Mouse (Mus musculus): ENCODE measurements around the gene Gm3233.
A peak's percentile ranks its signal among the peaks of the same experiment; 100 is the strongest.
"Not testable (repeated sequence)": the region's sequence is repeated elsewhere in the genome, so short reads cannot be mapped to it uniquely, and the experiment has no call there.

Gene Gm3233

DNA sequence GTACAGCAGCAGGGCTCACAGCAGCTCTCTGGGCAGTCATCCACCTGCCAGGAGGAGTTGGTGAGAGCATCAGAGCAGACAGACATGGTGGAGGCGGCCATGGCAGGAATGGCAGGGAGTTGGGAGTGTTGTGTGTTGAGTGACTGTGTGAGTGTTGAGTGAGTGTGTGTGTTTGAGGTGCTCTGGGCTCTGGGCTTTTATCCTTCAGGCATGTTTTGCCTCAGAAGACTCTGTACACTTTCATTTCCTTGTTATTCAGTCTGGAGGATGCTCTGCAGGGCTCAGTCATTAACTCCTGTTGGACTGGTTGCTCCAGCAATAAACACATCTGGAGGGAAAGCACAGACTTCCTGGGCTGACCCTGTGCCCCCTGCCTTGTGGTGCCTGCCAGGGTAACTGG lies at the start of gene Gm3233:
TSS of gene Gm3233 (minus strand) at position 101 of the 400 bp plus-strand sequence.
- not testable (repeated sequence) for DNase-seq (ENCODE audit: low spot score in 2 of 2)

DNA sequence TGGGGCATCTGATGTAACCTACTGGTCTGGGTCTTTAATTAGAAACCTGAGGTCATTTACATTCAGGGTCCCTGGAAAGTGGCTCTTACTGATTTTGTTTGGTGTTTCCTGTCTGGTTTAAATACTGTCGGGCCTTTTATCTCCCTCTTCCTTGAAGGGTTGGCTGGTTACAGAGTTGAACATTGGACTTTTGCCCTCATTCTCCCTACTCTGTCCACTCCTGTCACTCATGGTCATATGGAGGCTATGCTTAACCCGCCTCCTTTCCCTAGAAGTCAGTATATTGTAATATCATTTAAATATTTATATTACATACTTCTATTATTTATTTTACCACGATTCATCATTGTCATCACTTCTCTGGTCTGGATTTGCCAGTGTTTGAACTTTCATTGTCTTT lies 44.6 kb upstream of the Gm3233 start:
- DNase-seq (ENCODE audit: low spot score in 2 of 2), result no peak

DNA sequence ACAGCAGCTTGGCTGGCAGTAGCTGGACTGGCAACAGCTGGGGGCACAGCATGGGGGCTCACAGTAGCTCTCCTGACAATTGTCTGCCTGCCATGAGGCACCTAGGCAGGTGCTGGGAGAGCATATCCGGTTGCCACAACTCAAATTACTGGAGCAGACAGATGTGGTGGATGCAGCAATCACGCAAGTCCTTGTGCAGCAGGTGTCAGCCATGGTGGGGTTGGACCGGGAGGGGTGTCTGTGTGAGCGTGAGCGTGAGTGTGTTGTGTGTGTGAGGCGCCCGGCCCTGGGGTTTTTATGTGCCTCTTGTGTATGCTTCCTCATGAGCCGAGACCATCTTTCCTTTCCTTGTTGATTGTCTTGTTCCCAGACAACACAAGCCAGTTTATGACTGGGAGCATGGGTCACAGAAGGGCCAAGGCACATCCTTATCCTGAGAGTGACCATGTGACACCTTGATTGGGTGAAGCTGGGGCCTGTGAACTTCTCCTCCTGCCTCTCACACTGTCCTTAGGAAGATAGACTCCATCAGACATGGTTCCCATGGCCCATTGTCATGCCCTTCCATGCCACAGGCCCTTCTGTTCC lies 39.5 kb upstream of the Gm3233 start, which contains the start of gene Gm19668:
TSS of gene Gm19668 (minus strand) at position 213 of the 588 bp plus-strand sequence.
- no peak for DNase-seq (ENCODE audit: low spot score in 2 of 2)

DNA sequence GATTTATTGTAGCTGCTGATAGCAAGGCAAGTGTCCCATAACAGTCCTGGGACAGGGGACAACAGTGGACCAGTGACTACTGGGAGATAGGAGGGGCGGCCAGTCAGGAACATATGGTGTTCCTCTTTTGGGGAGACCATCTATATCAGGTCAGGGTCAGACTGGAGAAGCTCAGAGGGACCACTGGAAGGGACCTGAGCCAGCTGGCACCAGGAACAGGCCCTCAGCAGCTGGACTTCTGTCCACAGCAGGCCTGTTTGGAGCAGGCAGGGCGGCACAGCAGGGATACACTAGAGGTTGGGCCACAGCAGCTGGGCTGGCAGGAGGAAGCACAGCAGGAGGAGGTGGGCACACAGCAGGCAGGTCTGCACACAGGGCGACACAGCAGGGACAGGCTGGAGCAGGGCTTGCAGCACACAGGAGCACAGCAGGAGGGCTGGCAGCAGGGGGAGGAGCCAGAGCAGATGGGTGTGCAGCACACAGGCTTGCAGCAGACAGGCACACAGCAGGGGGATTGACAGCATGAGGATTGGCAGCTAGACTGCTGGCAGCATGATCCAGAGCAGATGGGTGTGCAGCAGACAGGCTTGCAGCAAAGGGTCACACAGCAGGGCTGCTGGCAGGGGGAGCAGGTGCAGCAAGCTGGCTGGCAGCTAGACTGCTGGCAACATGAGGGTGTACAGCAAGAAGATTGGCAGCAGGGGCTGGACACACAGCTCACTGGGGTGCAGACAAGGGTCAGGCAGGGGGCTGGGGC lies 38.9 kb upstream of the Gm3233 start:
- DNase-seq (ENCODE audit: low spot score in 2 of 2), result not testable (repeated sequence)

DNA sequence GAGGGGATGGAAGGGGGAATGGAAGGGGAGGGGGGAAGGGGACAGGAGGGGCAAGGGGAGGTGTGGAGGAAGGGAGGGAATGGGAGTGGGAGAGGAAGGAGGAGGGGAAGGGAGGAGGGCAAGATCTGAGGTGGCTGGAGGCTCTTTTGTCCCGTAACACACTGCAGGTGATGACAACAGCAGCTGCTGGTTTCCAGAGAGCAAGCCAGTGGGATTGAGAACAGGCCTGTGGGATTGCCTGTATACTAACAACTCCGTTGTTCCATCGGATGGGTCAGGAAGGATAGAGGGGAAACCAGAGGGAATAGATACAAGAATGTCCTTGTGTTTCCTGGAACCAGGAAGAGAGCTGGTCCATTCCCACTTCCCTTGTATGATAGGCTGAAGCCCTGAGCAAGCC lies 38.2 kb upstream of the Gm3233 start:
- DNase-seq (ENCODE audit: low spot score in 2 of 2), result no peak

DNA sequence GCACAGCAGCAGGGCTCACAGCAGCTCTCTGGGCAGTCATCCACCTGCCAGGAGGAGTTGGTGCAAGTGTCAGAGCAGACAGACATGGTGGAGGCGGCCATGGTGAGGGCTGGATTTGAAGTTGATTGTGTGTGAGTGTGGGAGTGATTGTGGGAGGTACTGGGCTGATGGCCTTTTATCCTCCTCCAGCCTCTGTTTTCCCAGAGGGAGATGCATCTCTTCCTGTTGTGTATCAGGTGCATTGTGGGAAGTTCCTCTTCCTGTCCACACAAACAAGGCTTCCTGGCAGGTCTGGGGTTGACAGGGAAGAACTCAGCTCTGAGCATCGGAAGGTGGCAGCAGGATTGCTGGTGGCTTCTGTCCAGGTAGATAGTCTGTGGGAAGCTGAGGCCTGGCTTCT lies 35.5 kb upstream of the Gm3233 start, which contains the start of gene Gm9639:
TSS of gene Gm9639 (minus strand) at position 101 of the 400 bp plus-strand sequence.
- no peak for DNase-seq (ENCODE audit: low spot score in 2 of 2)

DNA sequence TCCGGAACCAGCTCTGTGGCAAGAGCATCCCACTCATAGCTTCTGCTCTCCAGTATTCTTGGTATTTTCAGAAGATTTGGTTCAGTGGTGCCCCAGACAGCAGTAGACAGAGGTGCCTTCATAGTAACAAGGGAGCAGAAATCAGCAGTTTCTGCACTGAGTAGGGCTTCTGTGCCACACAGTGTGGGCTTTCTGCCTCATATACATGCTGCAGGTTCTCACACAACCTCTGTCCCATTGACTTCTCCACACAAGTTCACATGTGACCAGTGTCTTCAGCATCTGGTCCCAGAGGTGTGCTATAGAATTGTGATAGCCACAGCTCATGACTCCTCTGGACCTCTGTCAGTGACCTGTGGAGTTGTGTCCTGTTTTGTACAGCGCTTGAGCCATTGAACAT lies 29.1 kb upstream of the Gm3233 start:
- DNase-seq (ENCODE audit: low spot score in 2 of 2), result no peak

DNA sequence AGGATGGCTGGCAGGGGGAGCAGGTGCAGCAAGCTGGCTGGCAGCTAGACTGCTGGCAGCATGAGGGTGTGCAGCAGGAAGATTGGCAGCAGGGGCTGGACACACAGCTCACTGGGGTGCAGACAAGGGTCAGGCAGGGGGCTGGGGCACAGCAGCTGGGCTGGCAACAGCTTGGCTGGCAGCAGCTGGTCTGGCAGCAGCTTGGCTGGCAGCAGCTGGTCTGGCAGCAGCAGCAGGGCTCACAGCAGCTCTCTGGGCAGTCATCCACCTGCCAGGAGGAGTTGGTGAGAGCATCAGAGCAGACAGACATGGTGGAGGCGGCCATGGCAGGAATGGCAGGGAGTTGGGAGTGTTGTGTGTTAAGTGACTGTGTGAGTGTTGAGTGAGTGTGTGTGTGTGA lies 28.4 kb upstream of the Gm3233 start, which contains the start of gene Gm7137:
TSS of gene Gm7137 (minus strand) at position 325 of the 400 bp plus-strand sequence.
- not testable (repeated sequence) for DNase-seq (ENCODE audit: low spot score in 2 of 2)

DNA sequence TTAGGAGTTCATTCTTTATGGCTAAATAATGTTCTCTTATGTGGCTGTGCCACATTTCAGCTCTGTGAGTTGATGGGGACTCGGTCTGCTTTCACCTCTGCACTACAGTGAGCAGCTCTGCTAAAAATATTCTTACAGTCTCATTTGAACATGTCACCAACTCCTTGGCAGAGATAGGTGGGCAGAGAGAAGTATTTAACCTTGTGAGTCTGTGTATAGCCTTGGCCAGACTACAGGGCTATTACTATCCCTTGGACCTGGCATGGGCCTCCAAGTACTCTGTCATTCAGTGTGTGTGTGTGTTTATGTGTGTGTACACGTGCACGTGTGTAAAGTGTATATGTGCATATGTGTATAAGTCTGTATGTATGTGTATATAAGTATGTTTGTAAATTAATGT lies 23.9 kb upstream of the Gm3233 start:
- not testable (repeated sequence) for DNase-seq (ENCODE audit: low spot score in 2 of 2)

DNA sequence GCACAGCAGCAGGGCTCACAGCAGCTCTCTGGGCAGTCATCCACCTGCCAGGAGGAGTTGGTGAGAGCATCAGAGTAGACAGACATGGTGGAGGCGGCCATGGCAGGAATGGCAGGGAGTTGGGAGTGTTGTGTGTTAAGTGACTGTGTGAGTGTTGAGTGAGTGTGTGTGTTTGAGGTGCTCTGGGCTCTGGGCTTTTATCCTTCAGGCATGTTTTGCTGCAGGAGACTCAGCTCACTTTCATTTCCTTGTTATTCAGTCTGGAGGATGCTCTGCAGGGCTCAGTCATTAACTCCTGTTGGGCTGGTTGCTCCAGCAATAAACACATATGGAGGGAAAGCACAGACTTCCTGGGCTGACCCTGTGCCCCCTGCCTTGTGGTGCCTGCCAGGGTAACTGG lies 23.0 kb upstream of the Gm3233 start, which contains the start of gene Gm3250:
TSS of gene Gm3250 (minus strand) at position 101 of the 400 bp plus-strand sequence.
- DNase-seq (ENCODE audit: low spot score in 2 of 2), result not testable (repeated sequence)

DNA sequence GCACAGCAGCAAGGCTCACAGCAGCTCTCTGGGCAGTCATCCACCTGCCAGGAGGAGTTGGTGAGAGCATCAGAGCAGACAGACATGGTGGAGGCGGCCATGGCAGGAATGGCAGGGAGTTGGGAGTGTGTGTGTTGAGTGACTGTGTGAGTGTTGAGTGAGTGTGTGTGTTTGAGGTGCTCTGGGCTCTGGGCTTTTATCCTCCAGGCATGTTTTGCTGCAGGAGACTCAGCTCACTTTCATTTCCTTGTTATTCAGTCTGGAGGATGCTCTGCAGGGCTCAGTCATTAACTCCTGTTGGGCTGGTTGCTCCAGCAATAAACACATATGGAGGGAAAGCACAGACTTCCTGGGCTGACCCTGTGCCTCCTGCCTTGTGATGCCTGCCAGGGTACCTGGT lies 17.4 kb upstream of the Gm3233 start, which contains the start of gene Gm7138:
TSS of gene Gm7138 (minus strand) at position 101 of the 400 bp plus-strand sequence.
- not testable (repeated sequence) for DNase-seq (ENCODE audit: low spot score in 2 of 2)

DNA sequence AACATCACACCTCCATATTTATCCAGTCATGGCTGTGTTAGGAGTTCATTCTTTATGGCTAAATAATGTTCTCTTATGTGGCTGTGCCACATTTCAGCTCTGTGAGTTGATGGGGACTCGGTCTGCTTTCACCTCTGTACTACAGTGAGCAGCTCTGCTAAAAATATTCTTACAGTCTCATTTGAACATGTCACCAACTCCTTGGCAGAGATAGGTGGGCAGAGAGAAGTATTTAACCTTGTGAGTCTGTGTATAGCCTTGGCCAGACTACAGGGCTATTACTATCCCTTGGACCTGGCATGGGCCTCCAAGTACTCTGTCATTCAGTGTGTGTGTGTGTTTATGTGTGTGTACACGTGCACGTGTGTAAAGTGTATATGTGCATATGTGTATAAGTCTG lies 12.7 kb upstream of the Gm3233 start:
- not testable (repeated sequence) for DNase-seq (ENCODE audit: low spot score in 2 of 2)

DNA sequence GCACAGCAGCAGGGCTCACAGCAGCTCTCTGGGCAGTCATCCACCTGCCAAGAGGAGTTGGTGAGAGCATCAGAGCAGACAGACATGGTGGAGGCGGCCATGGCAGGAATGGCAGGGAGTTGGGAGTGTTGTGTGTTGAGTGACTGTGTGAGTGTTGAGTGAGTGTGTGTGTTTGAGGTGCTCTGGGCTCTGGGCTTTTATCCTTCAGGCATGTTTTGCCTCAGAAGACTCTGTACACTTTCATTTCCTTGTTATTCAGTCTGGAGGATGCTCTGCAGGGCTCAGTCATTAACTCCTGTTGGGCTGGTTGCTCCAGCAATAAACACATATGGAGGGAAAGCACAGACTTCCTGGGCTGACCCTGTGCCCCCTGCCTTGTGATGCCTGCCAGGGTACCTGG lies 11.7 kb upstream of the Gm3233 start, which contains the start of gene Gm3238:
TSS of gene Gm3238 (minus strand) at position 101 of the 400 bp plus-strand sequence.
- DNase-seq (ENCODE audit: low spot score in 2 of 2), result not testable (repeated sequence)

DNA sequence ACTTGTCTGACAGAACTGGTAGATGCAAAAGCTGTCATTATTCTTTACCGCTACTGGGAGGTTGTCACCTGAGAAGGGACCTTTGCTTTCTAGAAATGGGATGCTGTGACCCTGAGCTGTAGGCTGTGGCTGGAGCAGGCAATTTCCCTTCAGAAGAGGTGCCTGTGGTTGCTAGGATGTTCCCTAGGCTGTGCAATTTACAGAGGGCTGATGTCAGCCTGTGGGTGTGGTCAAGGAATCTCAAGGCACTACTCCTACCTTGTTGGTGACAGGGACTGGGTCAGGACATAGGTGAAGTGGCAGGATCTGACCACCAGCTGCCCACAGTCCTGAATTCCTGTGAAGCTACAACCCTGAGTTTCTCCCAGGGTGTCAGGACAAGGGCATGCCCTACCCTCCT lies 10.2 kb upstream of the Gm3233 start:
- no peak for DNase-seq (ENCODE audit: low spot score in 2 of 2)

DNA sequence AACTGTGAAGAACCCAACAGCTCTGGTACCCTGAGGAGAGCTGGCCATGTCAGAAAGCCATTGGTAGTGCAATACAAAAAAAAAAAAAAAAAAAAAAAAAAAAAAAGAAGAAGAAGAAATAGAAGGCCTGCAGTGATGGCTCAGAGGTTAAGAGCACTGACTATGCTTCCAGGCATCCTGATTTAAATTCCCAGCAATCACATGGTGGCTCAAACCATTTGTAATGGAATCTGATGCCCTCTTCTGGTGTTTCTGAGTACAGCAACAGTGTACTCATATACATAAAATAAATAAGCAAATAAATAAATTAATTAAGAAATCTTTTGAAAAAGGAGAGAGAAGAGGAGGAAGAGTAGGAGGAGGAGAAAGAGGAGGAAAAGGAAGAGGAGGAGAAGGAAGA lies 6.0 kb downstream of the Gm3233 start:
- no peak for DNase-seq (ENCODE audit: low spot score in 2 of 2)

DNA sequence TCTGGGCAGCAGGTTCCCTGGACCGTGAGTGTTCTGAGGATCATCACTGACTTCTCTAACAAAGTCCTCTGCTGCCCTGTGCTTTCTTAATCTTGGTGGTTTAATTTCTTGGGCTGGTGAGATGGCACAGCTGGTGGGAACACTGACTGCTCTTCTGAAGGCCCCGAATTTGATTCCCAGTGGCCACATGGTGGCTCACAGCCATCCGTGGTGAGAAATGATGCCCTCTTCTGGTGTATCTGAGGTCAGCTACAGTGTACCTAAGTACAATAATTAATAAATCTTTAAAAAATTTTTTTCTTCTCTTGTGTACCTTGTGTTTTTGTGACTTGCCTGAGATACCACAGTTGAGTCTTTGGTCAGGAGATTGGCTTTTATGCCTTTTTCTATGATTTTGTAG lies 7.2 kb downstream of the Gm3233 start:
- DNase-seq (ENCODE audit: low spot score in 2 of 2), result not testable (repeated sequence)

DNA sequence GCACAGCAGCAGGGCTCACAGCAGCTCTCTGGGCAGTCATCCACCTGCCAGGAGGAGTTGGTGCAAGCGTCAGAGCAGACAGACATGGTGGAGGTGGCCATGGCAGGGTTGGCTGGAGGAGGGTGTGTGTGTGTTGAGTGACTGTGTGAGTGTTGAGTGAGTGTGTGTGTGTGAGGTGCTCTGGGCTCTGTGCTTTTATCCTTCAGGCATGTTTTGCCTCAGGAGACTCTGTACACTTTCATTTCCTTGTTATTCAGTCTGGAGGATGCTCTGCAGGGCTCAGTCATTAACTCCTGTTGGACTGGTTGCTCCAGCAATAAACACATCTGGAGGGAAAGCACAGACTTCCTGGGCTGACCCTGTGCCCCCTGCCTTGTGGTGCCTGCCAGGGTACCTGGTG lies 8.2 kb downstream of the Gm3233 start, which contains the start of gene Gm9736:
TSS of gene Gm9736 (minus strand) at position 101 of the 400 bp plus-strand sequence.
- not testable (repeated sequence) for DNase-seq (ENCODE audit: low spot score in 2 of 2)

DNA sequence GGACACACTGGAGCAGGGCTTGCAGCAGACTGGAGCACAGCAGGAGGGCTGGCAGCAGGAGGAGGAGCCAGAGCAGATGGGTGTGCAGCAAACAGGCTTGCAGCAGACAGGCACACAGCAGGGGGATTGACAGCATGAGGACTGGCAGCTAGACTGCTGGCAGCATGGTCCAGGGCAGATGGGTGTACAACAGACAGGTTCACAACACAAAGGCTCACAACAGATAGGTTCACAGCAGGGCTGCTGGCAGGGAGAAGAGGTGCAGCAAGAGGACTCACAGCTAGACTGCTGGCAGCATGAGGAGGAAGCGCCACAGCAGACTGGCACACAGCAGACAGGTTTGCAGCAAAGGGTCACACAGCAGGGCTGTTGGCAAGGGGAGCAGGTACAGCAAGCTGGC lies 8.8 kb downstream of the Gm3233 start:
- not testable (repeated sequence) for DNase-seq (ENCODE audit: low spot score in 2 of 2)

DNA sequence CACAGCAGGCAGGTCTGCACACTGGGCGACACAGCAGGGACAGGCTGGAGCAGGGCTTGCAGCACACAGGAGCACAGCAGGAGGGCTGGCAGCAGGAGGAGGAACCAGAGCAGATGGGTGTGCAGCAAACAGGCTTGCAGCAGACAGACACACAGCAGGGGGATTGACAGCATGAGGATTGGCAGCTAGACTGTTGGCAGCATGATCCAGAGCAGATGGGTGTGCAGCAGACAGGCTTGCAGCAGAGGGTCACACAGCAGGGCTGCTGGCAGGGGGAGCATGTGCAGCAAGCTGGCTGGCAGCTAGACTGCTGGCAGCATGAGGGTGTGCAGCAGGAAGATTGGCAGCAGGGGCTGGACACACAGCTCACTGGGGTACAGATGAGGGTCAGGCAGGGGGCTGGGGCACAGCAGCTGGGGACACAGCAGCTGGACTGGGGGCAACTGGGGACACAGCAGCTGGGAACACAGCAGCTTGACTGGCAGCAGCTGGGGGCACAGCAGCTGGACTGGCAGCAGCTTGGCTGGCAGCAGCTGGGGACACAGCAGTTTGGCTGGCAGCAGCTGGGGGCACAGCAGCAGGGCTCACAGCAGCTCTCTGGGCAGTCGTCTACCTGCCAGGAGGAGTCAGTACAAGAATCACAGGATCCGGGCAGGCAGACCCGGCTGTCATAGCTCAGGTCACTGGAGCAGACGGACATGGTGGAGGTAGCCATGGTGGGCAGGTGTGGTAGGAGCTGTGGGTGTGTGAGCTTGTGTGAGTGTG lies 17.4 kb downstream of the Gm3233 start, which contains the start of gene Gm18596:
TSS of gene Gm18596 (minus strand) at position 715 of the 765 bp plus-strand sequence.
- DNase-seq (ENCODE audit: low spot score in 2 of 2), result not testable (repeated sequence)

DNA sequence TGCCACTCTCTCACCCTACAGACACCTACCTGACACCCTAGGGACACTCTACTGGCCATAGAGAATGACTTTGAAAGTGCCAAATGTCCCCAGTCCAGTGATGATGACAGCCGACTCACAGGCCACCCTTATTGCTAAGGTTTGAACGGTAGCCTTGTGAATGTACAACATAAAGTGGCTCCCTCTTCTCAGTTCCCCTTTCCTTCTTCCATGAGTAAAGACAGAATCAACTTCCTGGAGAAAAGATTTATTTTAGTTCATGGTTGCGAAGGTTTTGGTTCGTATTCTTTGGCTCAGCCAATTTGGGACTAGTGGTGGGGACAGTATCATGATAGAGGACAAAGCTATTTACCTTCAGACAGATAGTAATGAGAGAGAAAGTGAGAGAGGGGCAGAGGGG lies 20.6 kb downstream of the Gm3233 start:
- DNase-seq (ENCODE audit: low spot score in 2 of 2), result no peak

DNA sequence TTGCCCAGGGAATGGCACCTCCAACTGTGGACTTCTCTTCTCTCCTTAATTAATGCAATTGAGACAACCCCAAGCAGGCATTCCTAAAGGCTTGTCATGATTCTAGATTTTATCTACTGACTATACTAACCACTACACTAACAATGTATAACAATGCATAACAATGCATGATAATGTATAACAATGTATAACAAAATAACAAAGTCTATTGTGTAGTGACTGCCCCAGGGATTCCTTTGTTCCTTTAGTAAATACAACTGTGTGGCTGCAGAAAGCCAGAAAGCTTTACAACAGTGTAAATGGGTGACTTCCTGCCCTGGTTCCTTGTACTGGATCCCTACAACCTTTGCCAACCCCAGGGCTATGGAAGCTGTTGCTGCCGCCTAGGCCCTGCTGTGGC lies 23.6 kb downstream of the Gm3233 start:
- DNase-seq (ENCODE audit: low spot score in 2 of 2), result no peak

DNA sequence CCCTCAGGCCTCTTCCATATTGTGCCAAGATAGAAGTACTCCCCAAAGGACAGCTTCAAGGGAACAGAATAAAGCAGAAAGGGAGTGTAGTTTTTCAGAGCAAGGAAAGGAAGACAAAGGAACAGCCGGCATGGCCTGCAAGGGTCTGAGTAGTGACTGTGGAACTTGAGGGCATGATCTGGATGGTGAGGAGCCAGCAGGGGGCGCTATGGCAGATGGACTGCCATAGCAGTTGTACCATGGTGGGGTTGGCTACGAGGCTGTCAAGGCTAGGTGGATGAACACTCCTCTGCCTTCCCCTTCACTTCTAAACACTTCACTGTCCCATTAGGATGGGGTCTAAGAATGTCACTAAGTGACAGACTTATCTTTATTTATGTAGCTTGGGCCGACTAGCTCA lies 30.2 kb downstream of the Gm3233 start:
- DNase-seq (ENCODE audit: low spot score in 2 of 2), result peak in 1 of 2 experiments; percentile 20

Data from thymus, postnatal 10 days (tissue).